Mouse (Mus musculus): ENCODE results near the gene Carns1.
"Not testable (repeated sequence)": the region's sequence is repeated elsewhere in the genome, so short reads cannot be mapped to it uniquely, and the experiment has no call there.

Gene Carns1

DNA sequence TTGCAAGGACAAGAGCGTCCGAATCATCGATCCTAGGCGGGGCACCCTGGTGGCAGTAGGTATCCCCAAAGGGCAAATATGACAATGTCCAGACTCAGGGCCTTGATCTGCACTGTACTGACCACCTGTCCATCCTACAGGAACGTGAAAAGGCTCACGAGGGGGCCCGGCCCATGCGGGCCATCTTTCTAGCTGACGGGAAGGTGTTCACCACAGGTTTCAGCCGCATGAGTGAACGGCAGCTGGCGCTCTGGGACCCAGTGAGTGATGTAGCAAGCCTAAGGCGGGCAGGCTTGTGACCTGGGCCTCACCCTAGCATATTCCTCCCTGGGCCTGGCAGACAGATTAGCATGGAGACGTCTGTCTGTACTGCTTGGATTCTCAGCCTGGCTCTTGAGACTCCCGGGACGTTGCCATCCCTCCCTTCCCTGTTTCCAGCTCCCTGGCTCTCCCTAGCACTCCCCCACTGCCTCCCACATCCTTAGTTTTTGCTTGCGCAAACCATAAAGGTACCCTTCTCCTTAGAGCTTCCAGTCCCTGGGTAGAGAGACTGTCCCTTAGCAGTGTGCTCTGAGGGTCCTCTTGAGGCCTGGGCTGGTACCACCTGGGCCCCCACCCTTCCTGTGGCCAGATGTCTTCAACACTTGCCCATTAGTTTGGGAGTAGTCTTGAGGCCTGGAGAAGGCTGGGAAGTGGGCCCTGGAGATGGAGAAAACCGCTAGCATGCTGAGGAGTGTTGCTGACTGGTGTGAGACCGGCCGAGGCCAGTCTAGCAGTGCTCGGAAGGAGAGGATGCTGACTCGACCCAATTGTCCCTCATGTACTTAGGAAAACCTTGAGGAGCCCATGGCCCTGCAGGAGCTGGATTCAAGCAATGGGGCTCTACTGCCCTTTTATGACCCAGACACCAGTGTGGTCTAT, 24.5 kb downstream of the Carns1 start:
- DNase-seq (ENCODE audit: low read depth, low spot score): no peak

DNA sequence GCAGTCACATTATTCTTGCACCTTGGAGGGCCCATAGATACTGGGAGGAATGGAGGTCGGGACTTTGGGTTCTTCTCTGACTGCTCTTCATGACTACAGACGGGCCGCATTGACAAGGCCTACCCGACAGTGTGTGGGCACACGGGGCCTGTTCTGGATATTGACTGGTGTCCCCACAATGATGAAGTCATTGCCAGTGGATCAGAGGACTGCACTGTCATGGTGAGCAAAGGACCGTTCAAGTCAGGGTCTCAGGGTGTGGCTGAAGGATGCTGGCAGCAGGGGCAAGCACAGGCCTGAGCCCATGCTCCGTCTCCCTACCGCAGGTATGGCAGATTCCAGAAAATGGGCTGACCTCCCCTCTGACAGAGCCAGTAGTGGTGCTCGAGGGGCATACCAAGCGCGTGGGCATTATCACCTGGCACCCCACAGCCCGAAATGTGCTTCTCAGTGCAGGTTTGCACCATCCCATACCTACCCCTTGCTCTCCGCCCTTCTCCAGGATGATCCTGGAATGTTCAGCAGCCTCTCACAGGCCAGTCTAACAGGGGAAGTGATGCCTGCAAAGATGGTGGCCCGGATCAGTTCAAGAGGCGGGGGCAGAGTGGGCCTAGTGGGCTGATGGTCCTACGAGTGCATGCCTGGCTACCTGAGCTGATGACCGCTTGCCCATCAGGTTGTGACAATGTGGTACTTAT, 25.4 kb downstream of the Carns1 start:
- no peak for DNase-seq (ENCODE audit: low read depth, low spot score)

DNA sequence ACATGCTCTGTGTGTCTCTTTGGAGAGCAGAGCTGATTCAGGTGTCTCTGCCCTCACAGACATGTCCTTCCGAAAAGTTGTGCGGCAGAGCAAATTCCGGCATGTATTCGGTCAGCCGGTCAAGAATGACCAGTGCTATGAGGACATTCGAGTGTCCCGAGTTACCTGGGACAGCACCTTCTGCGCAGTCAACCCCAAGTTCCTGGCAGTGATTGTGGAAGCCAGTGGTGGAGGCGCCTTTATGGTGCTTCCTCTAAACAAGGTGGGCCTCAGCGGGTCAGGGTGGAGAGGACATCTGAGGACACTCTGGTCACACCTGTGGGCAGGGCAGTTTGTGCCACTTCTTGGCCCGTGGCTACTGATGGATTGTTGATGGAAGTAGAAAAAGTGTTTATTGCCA, 26.0 kb downstream of the Carns1 start:
- no peak for DNase-seq (ENCODE audit: low read depth, low spot score)

DNA sequence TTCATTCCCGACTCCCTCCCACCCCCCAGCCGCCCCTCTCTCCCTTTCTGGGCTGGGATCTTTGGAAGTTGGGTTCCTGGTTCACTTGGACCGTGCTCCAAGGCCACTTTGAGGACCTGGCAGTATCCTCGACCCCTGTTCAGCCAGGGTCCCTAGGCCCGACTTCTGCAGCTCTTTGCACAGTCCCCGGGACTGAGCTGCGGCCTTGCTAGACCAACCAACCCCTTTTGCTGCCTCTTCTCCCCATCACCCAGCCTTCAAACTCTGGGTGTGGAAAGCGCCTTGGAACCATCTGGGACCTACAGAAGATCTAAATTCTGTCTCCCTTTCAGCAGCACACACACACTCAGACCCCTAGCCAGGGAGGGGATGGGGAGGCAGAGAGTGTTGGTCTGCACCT, 26.5 kb downstream of the Carns1 start:
- DNase-seq (ENCODE audit: low read depth, low spot score): no peak

DNA sequence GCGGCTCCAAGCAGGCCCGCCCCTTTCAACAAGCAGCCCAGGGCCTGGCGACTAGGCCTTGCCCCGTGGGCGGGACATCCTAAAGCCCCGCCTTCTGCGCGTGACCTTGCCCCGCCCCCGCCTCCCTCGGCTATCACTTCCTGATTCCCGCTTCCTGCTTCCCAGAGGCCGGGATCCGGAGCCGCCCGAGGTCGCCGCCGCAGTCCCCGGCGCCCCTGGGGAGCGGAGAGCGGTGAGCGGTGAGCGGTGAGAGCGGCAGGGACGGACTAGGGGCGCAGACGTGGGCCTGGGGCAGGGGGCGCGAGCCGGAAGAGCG, 26.8 kb downstream of the Carns1 start, which contains the start of gene Coro1b:
TSS of gene Coro1b (plus strand) at position 129 of the 316 bp plus-strand sequence.
- DNase-seq (ENCODE audit: low read depth, low spot score): peak; percentile 75

DNA sequence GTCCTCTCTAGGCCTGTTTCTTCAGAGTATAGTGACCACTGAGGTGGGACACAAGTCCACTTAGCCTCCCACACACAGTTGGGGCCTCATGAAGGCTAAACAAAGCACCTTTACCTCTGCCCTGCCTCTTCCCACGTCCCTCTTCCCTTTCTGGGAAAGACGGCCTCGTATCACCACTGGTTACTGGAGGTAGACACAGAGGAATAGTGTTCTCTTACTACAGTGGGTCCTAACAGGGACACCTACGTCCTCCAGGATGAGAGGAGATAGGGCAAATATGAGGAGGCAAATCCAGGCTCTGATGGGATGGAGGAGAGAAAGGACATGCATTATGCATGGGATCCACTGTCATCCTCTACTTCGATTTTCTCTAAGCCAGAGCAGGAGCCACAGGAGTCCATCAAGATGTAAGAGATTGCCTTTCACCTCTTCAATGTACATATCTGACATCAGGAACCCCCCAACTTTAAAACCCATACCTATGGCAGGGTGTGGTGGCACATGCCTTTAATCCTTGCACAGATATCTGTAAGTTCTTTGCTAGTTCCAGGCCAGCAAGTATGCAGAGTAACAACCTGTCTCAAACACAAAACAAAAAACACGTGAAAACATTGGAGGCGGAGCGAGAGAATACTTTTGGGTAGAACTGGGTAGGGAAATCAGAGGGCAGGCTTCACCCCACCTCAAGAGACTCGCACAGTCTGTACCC, 27.3 kb downstream of the Carns1 start:
- no peak for DNase-seq (ENCODE audit: low read depth, low spot score)

DNA sequence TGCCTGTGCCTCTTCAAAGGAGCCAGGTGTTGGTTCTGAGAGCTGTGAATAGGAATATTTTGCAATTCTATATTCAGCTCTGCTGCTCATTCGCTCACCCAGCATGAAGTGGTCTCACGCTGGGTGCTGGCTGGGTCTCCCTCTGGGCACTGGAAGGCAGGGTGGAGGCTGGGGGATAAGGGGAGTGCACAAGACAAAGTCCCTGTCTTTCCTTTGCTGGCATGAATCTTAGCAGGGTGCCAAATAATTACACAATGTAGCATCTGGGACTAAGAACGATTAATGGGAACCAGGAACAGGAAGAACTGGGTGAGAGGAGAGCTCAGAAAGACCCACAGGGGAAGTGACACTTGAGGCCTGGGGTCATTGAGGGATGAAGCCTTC, 28.3 kb downstream of the Carns1 start:
- no peak for DNase-seq (ENCODE audit: low read depth, low spot score)

DNA sequence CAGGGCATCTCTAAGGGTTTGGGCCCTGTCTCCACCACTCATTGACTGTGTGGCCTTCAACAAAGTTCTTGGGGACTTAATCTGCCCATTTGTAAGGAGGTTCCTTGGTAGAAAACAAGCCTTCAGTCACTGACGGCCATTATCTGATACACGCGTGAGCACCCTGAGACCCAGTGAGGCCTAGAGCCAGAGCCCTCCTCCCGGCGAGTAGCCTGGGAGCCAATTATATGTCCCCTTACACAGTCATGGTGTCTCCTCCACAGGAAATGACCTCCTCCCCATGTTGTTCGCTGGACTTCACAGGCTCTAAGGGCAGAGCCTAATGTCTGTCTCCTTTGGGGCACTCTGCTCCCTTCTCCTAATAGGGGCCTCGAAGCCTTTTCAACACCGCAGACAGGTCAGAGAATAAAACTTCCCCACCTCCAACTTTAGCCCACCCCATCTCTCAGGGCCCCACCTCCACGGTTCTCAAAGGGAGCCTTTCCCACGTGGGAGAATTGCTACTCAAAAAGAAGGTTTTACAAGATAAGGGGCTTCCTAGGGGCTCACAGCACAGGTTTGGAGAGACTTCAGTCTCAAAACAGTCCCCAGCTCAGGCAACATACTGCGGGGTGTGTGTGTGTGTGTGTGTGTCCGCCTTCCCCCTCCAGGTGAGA, 28.8 kb downstream of the Carns1 start:
- no peak for DNase-seq (ENCODE audit: low read depth, low spot score)

DNA sequence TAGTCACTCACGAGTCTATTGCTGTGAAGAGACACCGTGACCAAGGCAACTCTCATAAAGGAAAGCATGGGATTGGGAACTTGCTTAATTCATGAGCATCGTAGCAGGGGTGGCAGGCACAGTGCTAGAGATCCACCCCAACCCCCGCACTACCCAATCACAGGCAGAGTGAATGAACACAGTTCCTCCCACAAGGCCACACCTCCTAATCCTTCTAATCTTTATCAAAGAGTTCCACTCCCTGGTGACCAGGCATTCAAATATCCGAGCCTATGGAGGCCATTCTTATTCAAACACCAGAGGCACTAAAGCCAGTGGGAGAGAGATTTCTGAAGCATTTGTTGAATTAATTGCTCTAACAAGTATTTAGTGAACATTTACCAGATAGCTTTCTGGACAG, 29.3 kb downstream of the Carns1 start:
- no peak for DNase-seq (ENCODE audit: low read depth, low spot score)

DNA sequence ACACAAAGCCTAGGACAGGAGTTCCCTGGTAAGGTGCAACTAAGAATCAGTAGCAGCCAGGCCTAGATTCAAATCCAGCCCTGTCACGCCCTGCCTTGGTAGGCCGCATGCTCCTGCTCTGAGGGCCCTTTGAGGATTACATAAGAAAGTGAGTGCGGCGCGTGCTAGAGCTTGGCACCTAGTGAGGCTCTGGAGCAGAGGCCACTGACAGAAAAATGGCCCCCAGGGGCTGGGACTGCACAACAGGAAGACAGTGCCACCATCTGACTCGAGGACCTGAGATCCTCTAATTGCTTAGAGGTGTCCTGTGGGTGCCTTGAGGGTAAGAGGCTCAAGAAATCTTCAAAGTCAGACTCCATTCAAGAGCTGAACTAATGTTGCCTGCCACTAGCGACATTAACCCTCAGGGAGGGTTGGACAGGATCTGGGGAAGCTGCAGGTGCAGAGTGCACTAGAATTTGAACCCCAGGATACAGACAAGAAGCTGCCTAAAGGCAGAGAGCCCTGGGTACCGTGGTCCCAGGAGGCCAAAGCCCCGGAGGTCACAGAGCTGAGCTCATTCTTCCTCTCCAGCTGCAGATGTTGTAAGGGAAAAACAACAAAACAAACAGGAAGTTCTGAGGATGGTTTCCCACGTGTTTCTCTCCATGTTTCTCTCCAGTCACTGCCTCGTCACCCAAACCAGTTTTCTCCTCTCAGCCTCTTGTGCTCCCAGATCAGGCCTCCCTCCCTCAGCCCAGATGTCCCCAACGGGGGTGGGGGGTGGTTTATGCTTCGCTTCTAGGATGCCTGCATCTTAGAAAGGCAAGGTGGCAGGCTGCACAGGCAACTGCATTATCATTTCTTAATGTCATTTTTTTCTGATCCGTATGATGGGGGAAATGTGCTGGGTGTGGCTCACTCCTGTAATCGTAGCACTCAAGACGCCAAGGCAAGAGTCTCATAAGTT, 30.5 kb downstream of the Carns1 start:
- no peak for DNase-seq (ENCODE audit: low read depth, low spot score)

DNA sequence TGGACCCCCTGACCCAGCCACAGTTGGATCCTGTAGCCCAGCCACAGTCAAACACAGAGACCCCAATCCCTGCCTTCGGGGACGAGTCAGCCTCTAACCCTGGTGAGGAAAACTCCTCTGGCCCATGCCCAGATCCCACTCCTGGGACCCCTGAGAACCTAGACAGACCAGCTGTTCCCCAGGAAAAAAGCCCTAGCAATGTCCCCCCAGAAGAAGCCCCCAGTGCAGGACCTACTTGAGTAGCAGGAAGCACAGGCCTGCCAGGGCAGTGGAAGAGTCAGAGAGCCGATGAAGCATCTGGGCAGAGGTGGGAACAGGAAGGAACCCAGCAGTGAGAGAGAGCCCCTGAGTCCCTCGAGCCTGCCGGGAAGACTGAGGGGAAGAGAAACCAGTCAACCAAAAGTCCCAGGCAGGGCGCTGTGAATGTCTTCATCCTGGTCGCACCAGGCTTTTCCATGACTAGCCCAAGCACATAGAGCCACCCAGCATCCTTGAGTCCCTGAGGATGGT, 31.5 kb downstream of the Carns1 start, which contains the start of gene Cabp4:
TSS of gene Cabp4 (minus strand) at position 275 of the 510 bp plus-strand sequence.
- no peak for DNase-seq (ENCODE audit: low read depth, low spot score)

DNA sequence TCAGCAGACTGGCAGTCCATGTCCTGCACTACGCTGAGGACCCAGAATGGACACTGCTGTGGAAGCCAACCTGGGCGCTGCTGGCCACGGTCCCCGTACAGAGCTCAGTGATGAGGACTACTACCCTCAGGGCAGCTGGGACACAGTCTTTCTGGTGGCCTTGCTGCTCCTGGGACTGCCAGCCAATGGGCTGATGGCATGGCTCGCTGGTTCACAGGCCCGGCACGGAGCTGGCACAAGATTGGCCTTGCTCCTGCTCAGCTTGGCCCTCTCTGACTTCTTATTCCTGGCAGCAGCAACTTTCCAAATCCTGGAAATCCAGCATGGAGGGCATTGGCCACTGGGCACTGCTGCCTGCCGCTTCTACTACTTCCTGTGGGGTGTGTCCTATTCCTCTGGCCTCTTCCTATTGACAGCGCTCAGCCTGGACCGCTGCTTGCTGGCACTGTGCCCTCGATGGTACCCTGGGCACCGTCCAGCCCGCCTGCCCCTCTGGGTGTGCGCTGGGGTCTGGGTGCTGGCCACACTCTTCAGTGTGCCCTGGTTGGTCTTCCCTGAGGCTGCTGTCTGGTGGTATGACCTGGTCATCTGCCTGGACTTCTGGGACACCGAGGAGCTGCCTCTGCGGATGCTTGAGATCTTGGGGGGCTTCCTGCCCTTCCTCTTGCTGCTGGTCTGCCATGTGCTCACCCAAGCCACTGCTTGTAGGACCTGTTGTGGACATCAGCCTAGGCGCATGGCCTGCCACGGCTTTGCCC, 32.7 kb downstream of the Carns1 start:
- no peak for DNase-seq (ENCODE audit: low read depth, low spot score)

DNA sequence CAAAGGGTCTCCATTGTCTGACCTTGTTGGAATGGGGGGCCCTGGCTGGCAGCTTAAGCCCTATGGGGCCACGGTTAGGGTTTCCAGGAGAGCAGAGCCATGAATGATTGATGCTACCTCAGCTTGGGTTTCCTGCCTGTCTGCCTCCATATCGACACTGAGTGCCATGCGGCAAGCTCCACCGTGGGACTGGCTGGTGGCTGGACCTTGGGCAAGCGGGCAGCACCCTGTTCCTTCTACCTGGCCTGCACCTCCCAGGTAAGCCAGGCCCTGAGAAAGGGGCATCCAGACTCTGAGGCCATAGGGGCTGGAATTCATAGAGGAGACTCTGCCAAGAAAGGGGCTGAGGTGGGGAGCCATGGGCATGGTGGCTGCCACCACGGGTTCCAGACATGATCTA, 35.1 kb downstream of the Carns1 start:
- no peak for DNase-seq (ENCODE audit: low read depth, low spot score)

DNA sequence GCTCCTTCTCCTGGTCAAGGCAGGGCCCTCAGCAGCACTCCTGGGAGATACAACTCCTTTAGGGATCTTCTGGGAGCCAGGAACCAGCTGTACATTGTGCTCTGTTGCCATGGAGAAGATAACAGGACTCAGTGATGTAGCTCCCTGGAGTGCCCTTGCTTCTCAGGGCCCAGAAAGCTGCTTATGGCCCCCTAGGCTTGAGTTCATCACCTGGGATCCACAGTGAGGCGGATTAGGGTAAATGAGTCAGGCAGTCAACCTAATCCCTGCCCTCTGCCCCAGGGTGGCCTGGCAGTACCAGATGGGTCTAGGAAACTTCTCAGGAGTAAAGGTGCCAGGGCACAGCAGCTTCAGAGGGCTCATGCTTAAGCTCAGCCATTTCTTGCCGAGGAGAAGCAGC, 35.8 kb downstream of the Carns1 start, which contains the start of gene Gpr152:
TSS of gene Gpr152 (plus strand) at position 342 of the 400 bp plus-strand sequence.
- peak; percentile 92 for DNase-seq (ENCODE audit: low read depth, low spot score)

DNA sequence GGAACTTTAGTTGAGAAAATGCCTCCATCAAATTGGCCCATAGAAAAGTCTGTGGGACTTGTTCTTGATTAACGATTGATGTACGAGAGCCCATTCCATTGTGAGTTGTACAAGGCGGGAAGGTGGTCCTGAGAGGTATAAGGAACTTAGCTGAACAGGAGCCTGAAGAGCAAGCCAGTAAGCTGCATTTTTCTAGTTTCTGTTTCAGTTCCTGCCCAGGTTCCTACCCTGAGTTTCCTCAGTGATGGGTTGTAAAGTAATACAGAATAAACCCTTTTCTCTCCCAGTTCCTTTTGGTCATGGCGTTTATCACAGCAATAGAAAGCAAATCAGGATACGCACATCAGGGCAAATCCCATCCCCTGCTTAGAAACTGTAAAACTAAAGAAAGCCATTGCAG, 37.4 kb downstream of the Carns1 start:
- no peak for DNase-seq (ENCODE audit: low read depth, low spot score)

DNA sequence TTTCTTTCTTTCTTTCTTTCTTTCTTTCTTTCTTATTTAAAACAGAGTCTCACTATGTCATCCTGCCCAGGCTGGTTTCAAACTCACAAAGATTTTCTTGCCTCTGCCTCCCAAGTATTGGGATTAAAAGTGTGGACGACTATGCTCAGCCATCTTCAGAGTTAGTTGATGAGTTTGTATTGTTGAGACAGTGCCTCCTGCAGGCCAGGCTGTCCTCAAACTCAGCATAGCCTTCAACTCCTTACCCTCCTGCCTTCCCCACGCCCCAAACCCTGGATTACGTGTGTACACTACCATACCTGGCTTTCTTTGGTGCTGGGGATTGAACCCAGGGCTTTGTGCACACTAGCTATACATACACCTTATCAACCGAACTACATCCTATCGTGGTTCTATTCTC, 38.8 kb downstream of the Carns1 start:
- no peak for DNase-seq (ENCODE audit: low read depth, low spot score)

DNA sequence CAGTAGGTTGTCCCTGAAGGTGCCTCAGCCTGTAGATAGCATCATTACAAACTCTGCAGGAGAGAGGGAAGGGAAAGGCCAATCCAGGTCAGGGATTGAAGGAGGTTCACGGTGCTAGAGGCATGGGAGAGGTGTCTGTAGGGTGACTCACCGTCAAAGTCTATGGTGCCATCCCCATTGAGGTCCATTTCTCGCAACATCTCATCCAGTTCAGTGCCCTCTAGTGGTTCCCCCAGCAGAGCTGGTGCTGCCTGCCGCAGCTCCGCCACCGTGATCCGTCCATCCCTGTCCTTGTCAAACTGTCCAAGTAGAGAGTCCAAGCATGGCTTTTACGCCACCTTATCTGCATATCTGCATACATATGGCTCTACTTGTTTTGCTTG, 39.3 kb downstream of the Carns1 start:
- DNase-seq (ENCODE audit: low read depth, low spot score): not testable (repeated sequence)

DNA sequence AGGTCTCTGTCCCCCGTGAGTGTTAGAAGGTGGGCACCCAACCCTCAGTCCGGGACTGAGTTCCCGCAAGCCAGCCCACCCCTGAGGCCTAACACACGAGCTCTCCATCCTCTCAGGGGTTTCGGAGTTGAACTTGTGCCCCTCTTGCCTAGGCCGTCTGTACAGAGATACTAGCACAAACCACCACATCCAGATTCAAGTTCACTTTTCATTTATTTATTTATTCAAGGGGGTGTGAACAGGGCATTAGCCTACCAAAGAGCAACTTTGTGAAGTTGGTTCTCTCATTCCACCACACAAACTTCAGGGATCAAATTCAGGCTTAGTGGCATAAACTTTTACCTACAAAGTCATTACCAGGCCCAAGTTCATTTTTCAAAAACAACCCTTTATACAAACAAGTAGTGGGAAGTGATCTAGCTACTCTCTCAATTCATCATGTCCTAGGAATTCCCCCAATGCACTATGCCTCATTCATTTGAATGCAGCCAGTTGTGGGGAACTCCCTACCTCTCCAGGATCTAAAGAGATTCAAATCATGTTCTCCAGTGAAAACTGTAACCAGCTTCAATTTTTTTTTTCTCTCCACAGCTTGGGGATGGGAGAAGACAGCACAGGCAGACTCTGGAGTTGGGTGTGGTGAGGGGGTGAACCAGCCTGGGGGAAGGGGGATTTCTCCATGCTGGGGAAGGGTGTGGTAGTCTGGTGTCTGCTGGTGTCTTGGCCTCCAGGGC, 39.9 kb downstream of the Carns1 start:
- DNase-seq (ENCODE audit: low read depth, low spot score): not testable (repeated sequence)

DNA sequence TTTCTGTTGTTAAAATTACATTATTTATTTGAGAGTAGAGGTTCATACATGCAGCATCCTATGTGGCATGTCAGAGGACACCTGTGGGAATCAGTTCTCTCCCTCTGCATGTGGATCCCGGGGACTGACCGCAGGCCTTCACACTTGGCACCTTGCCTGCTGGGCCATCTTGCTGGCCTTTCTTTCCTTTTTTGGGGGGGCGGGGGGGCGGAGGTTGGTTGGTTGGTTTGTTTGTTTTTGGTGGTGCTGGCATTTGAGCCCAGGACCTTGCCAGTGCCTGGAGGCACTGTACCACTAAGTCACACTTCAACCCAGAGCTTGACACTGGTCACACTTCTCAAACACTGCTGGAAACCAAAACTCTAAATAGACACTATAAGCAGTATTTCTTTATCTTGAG, 40.9 kb downstream of the Carns1 start:
- no peak for DNase-seq (ENCODE audit: low read depth, low spot score)
